Mouse (Mus musculus) thymus, postnatal 0 days (tissue): ENCODE measurements at regions not wholly inside any gene's neighbourhood (a gene's known extent, or its start where the extent isn't known, plus 50 kb on each side); places are given as distances from the start of the nearest gene placed in this dataset.

ENCODE experiments used
- DNase-seq: peaks from one replicate; pipeline ENCODE4 v3.0.0-alpha.2; 2015; ENCODE audit warnings: low spot score

GRCm38 (mm10) chr7:72362690-72363089 is 56.3 kb upstream of the Mctp2 start:
- DNase-seq, result peak; percentile 61

- DNase-seq, result peak; percentile 30
Measured at GRCm38 (mm10) chr7:72391323-72391722, 84.9 kb upstream of the Mctp2 start.

GRCm38 (mm10) chr7:72400056-72400455 is 93.6 kb upstream of the Mctp2 start:
- no peak for DNase-seq

DNA sequence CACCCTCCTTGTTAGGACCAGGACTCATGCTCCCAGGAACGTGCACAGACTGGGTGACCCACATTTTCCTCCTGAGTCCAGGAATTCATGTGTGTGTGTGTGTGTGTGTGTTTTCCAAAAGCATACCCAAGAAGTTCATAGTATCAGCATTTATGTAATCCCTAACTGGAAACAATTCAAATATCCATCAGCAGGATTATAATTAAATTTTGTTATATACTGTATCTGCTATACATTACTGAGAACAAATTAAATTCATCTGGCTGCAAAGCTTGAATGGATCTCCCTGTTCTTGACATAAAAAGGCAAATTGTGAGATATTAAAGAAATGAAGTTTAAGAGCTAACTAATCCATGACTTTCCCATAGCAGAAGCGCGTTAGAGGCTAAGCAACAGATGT is 99.7 kb upstream of the Mctp2 start:
- DNase-seq, result no peak

- DNase-seq, result no peak
Measured at GRCm38 (mm10) chr7:72408409-72408986, 102.1 kb upstream of the Mctp2 start.

- DNase-seq, result no peak
Measured at GRCm38 (mm10) chr7:72438552-72438951, 132.1 kb upstream of the Mctp2 start.

GRCm38 (mm10) chr7:72442001-72442400 is 135.6 kb upstream of the Mctp2 start:
- DNase-seq, result no peak

DNA sequence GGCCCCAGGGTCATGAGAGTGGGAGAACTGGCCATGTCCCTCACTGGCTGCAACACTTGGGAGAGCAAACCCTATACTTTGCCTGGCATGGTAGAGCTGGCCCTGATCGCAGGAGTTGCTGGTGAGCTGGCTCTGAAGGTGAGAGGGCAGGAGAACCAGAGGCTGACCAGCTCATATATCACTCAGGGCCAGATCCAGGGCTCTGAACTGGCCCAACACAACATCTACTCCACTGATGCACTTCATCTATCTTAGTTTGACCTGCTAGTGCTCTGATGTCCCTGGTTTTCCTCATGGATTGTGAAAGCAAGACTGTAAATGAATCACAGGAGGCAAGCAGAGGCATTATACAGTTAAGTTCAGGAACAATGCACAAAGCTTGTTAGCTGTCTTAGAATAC is 137.6 kb upstream of the Mctp2 start:
- no peak for DNase-seq

GRCm38 (mm10) chr7:72444792-72445191 is 138.4 kb upstream of the Mctp2 start:
- DNase-seq, result no peak

GRCm38 (mm10) chr7:72446911-72447310 is 140.5 kb upstream of the Mctp2 start:
- DNase-seq, result no peak

- DNase-seq, result no peak
Measured at GRCm38 (mm10) chr7:72462978-72463377, 156.6 kb upstream of the Mctp2 start.

DNA sequence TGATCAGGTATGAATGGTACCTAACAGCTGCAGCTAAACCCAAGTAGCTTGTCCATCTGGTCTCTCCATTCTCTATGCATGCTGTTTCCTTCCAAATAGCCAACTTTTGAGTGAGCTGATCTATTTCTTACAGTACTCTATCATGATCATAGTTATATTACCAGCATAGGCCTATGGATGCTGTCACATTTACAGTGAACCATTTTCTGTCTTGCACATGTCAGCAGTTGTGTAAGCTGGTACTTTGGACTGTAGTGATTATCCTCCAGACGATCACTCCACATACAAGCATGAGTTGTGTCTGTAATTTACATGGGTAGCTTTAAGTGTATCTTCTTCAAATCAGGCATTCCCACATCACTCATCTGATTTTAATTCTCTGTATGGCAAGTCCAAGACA is 158.2 kb upstream of the Mctp2 start:
- no peak for DNase-seq

GRCm38 (mm10) chr7:72469691-72470090 is 163.3 kb upstream of the Mctp2 start:
- no peak for DNase-seq

- DNase-seq, result no peak
Measured at GRCm38 (mm10) chr7:72474751-72475150, 168.3 kb upstream of the Mctp2 start.

DNA sequence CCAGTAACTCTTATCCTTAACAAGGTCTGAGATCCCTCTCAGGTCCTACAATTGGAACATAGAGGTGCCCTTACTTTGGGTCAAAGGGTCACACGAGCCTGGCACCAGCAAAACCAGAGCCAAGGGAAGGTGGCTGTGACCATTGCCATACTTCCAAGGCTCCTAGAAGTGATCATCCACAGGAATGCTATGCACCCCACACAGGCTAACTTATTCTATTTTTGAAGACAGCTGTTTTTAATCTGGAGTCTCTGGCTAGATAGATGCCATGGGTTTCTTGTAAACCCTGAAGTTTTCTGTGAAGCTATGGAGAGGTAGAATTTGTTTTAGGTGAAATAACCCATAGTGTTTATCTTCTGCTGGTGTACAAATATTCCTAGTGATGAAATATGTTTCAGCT is 172.5 kb upstream of the Mctp2 start:
- DNase-seq, result no peak

- DNase-seq, result no peak
Measured at GRCm38 (mm10) chr7:72481275-72481674, 174.9 kb upstream of the Mctp2 start.

- DNase-seq, result no peak
Measured at GRCm38 (mm10) chr7:72490161-72490560, 183.8 kb upstream of the Mctp2 start.

DNA sequence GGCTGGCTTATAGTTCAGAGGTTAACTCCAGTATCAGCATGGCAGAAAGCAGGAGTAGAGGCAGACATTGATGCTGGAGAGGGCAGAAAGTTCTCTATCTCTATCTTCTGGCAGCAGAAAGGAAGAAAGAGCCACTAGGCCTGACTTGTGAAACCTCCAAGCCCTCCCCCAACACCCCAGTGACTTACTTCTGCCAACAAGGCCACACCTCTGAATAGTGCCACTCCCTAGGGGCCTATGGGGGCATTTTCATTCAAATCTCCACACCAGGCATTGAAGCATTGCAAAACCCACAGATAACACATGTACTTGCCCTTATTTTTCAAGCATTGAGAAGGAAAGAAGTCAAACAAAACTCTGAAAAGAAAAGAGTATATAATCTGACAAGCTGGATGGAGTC is 186.9 kb upstream of the Mctp2 start:
- DNase-seq, result no peak

DNA sequence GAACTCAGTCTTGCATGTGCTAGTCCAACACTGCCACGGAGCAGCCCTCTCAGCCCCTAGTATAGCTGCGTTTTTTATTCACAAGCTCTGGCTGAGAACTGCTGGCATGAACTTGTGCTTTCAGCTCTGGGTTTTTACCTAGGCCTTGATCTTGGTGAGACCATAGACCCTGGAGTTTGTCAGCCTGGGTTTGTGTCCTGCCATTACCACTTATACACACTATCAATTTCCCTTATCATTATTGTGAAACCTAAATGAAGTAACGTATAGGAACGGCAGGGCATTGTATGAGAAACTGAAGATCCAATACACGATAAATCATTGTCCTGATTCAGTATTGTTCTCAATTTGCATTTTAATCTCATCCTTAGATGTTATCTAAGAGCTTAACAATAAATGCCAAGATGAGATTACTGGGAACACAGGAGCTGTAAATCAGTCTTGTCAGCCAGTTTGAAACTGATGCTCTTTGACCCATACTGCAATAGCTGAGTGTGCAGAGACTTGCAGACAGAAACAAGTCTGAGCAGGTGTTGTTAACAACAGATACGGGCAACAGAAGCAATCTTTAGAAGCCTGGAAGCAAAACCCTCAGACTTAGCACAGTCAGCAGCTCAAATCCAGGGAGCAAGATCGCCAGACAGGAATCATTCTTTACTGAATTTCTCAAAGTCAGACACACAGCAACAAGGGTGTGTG is 190.7 kb upstream of the Mctp2 start:
- DNase-seq, result no peak

DNA sequence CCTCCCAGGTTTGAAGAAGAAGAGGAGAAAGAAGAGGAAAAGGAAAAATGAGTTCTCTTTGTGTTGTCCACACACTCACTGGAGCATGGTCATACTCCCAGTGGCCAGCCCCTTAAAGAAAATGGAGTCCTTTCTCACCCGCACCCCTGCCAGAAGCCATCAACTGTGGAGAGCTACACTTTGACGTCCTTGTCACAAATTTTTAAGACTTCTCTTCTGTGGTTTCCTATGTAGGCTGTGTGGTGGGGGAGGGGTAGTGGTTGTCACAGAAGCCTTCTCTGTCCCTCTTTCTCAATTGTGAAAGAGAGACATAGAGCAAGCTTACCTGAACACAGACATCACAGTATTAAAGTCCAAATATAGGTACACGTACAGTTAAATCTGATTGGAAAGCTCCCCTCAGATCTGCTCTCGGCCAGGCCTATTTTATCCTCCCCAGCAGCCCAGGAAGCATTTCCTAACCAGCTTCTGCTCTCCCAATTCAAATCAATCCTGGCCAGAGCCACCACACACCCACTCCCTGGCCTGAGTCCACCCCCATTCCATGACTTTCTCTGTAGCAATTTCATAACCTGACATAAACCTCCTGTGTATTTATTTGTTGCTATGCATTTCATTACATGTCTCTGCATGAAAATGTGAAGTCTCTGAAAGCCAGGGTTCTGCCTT is 192.3 kb upstream of the Mctp2 start:
- DNase-seq, result no peak

DNA sequence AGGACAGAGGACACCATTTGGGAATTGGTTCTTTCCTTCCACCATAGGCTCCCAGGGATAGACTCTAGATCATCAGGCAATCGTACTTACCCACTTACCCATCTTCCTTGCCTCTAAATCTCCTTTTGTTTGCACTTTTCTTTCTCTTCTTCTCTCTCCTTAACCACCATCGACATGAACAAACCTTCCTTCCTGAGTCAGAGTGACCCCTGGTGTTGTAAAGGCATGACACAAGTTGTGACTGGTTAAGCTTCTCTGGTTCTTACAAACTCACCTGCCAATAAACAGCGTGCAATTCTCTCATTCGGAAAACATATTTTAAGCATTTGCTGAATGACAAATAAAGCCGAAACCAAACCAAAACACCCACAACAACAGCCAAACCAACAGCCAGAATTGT is 193.4 kb upstream of the Mctp2 start:
- DNase-seq, result no peak

DNA sequence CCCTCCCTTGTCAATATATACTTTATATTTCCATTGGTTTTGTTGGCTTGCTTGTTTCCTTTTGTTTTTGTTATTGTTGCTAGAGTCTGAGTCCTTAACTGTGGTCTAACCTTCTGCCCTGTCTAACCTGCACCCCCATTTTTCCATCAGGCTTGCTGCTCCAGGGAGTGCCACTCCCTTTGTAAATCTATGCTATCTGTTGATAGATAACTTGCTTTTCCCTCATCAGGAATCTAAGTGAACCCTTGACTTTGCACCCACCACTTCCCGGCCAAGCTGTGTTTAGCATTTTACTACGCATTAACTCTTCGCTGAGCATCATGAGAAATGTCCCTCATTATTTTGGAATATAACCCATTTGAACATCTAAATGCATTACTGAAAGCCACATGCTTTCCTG is 193.8 kb upstream of the Mctp2 start:
- no peak for DNase-seq

DNA sequence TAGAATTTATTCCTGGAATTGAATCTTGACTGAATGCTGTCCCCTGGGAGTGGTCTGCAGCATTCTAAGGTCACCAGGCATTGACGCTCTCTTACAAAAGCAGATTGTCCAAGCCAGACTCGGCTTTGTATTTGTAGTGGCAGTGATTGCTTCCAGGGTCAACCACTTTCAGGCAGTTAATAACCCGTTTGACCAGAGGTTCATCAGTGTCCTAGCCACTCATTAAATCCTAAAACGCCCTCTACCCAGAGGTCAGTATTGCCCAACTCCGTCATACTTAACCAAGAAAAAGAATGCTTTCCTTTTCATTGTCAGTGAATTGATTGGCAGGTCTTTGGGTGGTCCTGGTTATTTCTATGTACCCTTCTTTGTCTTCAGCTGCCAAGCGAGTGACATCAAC is 194.6 kb upstream of the Mctp2 start:
- DNase-seq, result no peak
